Mouse (Mus musculus) embryonic fibroblast, embryonic 13.5 days (primary cell): ENCODE results near the gene Fas.

Experiments
- CTCF ChIP-seq: IDR thresholded peaks from 2 replicates; pipeline ENCODE4 v1.5.1; 2011; ENCODE audit warnings: mild to moderate bottlenecking, control low read depth, low read length, moderate library complexity, borderline replicate concordance; ENCODE audit not compliant: insufficient read depth
- POLR2A ChIP-seq: IDR thresholded peaks from 2 replicates; pipeline ENCODE4 v1.6.1; 2011; ENCODE audit warnings: low read depth, mild to moderate bottlenecking, control low read depth, low read length, moderate library complexity

DNA sequence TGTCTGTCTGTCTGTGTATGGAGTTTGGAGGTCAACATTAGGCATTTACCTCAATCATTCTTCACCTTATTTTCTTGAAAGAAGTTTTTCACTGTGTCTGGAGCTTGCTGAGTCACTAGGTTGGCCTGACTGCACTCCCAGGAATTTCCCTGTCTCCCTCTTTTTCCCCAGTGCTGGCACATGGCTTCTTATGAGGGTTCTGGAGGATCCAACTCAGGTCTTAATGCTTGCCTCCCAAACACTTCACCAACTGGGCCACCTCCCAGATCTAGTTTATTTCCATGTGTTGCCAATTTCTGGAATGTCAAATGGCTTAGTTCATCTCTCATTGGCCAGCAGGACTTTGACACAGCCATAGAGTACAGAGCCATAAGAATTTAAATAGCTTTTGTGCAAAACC lies 14.5 kb downstream of the Fas start:
- no peak for TF ChIP-seq CTCF
- TF ChIP-seq POLR2A = no peak
